Mouse (Mus musculus) hindbrain, embryonic 14.5 days (tissue): ENCODE measurements around the gene Cdkal1. TPM values are rescaled to one million over a fixed set of nuclear protein-coding genes. Genes with fewer than 3 reads are reported as not detected.

Experiments used
- ATAC-seq: fragments of 200-750 bp; cut with Nextera tagmentation; 2 replicates; pipeline ENCODE4 v1.8.0; 2017; ENCODE audit warnings: moderate number of reproducible peaks, mild to moderate bottlenecking, moderate TSS enrichment, moderate library complexity; ENCODE audit not compliant: low FRiP score
- DNase-seq: peaks from one replicate; pipeline ENCODE4 v3.0.0-alpha.2; 2015; ENCODE audit warnings: low spot score
- H3K27ac ChIP-seq: fragments of 300-500 bp; sonication (generic); 2 replicates; pipeline ENCODE4 v1.5.1; 2014; ENCODE audit warnings: mild to moderate bottlenecking, moderate library complexity
- H3K27me3 ChIP-seq: fragments of 300-500 bp; sonication (generic); 2 replicates; pipeline ENCODE4 v1.6.1; 2014; ENCODE audit warnings: mild to moderate bottlenecking, low read length, mixed read lengths; ENCODE audit not compliant: control insufficient read depth, insufficient read depth
- H3K36me3 ChIP-seq: fragments of 300-500 bp; sonication (generic); replicated peaks from 2 replicates; pipeline ENCODE4 v1.6.1; 2014; ENCODE audit not compliant: control insufficient read depth, insufficient read depth
- H3K4me1 ChIP-seq: fragments of 300-500 bp; sonication (generic); replicated peaks from 2 replicates; pipeline ENCODE4 v1.6.1; 2014; ENCODE audit warnings: antibody characterized with exemption, low read length, mixed read lengths; ENCODE audit not compliant: control insufficient read depth, insufficient read depth
- H3K4me2 ChIP-seq: fragments of 300-500 bp; sonication (generic); replicated peaks from 2 replicates; pipeline ENCODE4 v1.6.1; 2014; ENCODE audit warnings: mild to moderate bottlenecking, moderate library complexity
- H3K4me3 ChIP-seq: fragments of 300-500 bp; sonication (generic); replicated peaks from 2 replicates; pipeline ENCODE4 v1.5.1; 2014; ENCODE audit warnings: mild to moderate bottlenecking, low read length
- H3K9ac ChIP-seq: fragments of 300-500 bp; sonication (generic); 2 replicates; pipeline ENCODE4 v1.6.1; 2014
- H3K9me3 ChIP-seq: fragments of 300-500 bp; sonication (generic); 2 replicates; pipeline ENCODE4 v1.6.1; 2016; ENCODE audit warnings: low read length; ENCODE audit not compliant: control insufficient read depth
- WGBS: fragments of 180-500 bp; shearing (Covaris S2); extraction: QIAGEN DNeasy Blood & Tissue Kit; methylation state at CpG from one replicate; pipeline ENCODE4 v1.1.7; 2014; 5-methylcytosine and 5-hydroxymethylcytosine counted together
- polyA plus RNA-seq: library from polyadenylated mRNA; unstranded; fragments of >200 nt; fragmentation: Nextera tagmentation; extraction: Ambion mirVana; gene quantifications from 2 replicates; pipeline ENCODE4 v1.2.1, GENCODE M21; 2014

Gene Cdkal1
- polyA plus RNA-seq, 1 experiment from 2014 or later: 19.4 TPM

DNA sequence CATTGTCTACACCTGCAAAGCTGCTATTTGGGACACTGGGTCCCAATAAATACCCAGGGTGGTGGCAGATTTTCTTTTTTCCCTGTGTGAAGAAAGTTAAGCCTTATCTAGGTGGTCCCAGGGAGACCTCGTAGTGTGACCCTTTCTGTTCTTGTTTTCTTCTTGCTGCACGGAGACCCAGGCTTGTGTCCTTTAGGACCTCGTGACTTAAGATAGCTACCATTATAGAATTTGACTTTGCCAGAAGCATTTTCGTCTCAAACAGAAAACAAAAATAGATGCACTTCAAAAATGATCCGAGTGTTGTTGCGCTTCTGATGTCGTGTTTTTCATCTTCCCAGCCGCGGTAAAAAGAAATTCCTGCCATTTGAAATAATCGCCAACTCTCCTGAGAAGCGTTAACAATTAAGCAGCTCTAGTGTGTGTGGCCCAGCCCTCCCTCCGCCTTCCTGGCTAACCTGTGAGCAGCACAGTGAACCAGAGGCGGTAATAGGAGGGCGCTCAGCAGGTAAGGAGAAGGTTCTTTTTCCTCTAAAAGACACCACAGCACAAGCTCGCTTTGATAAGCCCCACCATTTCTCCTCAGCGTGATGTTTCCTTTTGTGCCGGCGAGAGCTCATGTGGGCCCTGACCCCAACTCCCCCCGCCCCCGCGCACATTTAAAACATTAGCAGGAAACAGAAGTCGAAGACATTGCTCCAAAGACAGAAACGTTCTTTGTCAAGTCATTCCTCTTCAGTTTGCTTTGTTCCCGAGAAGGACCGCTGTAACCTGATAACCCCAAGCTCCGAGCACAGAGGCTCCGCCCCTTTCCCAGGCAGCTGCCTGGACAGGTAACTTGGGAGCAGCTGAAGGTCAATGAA is 645.1 kb downstream of the Cdkal1 start:
- Histone ChIP-seq H3K4me2 (peak overlapping the region; percentile 75), H3K4me1 (peaks cover 13% of the 10 kb centered on the region; the same call in 1 of the 2 replicates), H3K9me3 (no peaks in the 10 kb centered on the region; the same call in 1 of the 2 replicates), H3K4me3 (peak overlapping the region; percentile 35), H3K27me3 (no peaks in the 10 kb centered on the region), H3K27ac (peak overlapping the region; percentile 63), H3K36me3 (no peaks in the 10 kb centered on the region), H3K9ac (peak overlapping the region; percentile 62)
- 2% methylated on average over 27 of the region's 27 CpGs for WGBS
- ATAC-seq: peak; percentile 71; the same call in 1 of the 2 replicates
- peak; percentile 44 for DNase-seq

DNA sequence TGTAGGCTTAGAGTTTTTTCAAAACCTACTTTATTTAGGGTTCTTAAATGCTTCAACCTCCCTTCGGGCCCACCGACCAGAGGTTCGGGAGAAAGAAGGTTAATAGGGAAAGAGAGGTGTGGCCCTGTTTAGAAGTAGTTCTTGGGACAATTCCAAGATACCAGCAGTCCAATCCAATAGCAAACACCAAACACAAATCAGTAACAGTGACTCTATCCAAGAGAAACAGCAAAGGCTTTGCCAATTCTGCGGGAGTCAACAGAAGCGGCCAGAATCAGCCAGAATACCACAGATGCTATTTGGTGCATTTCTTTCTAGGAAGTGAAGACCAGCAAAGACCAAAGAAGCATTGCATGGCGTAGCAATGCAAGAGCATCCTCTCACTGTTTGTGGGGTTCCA is 646.7 kb downstream of the Cdkal1 start:
- no peak overlapping the region for H3K9ac ChIP-seq
- no peak for ATAC-seq
- peaks cover 13% of the 10 kb centered on the region; the same call in 1 of the 2 replicates for H3K4me1 ChIP-seq
- H3K9me3 ChIP-seq: no peaks in the 10 kb centered on the region; the same call in 1 of the 2 replicates
- WGBS: 96% methylated on average over 6 of the region's 6 CpGs
- no peak overlapping the region for H3K4me3 ChIP-seq
- H3K27ac ChIP-seq: no peak overlapping the region
- no peaks in the 10 kb centered on the region for H3K27me3 ChIP-seq
- no peaks in the 10 kb centered on the region for H3K36me3 ChIP-seq
- no peak for DNase-seq
- no peak overlapping the region for H3K4me2 ChIP-seq

- Histone ChIP-seq H3K4me3 (no peak overlapping the region), H3K9ac (no peak overlapping the region), H3K27me3 (no peaks in the 10 kb centered on the region), H3K9me3 (no peaks in the 10 kb centered on the region; the same call in 1 of the 2 replicates), H3K4me2 (no peak overlapping the region), H3K36me3 (no peaks in the 10 kb centered on the region), H3K4me1 (no peaks in the 10 kb centered on the region), H3K27ac (no peak overlapping the region)
- WGBS: 78% methylated on average over 5 of the region's 5 CpGs
- DNase-seq: no peak
- ATAC-seq: no peak
Observed at GRCm38 (mm10) chr13:29203856-29204255, 651.6 kb downstream of the Cdkal1 start.

- Histone ChIP-seq H3K9ac (no peak overlapping the region), H3K4me1 (no peaks in the 10 kb centered on the region), H3K27me3 (no peaks in the 10 kb centered on the region), H3K4me2 (no peak overlapping the region), H3K27ac (no peak overlapping the region), H3K9me3 (no peaks in the 10 kb centered on the region; the same call in 1 of the 2 replicates), H3K36me3 (no peaks in the 10 kb centered on the region), H3K4me3 (no peak overlapping the region)
- no peak for DNase-seq
- ATAC-seq: no peak
- 90% methylated on average over 5 of the region's 5 CpGs for WGBS
Observed at GRCm38 (mm10) chr13:29203426-29203825, 652.0 kb downstream of the Cdkal1 start.

DNA sequence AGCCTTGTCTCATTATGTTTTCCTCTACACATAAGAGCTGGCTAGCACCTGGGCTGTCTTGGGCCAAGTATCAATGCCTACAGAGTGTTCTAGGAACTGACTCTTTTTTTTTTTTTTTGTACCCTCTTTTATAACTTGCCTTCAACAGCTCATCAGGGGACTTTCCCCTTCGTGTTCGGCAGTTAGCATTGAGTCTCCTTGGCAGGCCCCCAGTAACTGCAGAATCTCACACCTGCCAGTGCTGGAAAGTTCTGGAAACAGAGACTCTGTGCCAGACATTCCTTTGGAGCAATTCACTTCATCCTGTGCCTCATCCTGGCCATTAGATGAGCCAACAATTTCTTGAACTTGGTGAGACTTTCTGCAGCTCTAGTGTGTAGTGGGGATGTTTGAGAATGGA is 652.9 kb downstream of the Cdkal1 start:
- ATAC-seq (no peak), DNase-seq (no peak)
- H3K27ac ChIP-seq: no peak overlapping the region
- no peak overlapping the region for H3K4me3 ChIP-seq
- no peaks in the 10 kb centered on the region for H3K36me3 ChIP-seq
- H3K27me3 ChIP-seq: no peaks in the 10 kb centered on the region
- no peaks in the 10 kb centered on the region for H3K9me3 ChIP-seq
- H3K9ac ChIP-seq: no peak overlapping the region
- WGBS: 56% methylated on average over 2 of the region's 2 CpGs
- no peaks in the 10 kb centered on the region for H3K4me1 ChIP-seq
- no peak overlapping the region for H3K4me2 ChIP-seq

DNA sequence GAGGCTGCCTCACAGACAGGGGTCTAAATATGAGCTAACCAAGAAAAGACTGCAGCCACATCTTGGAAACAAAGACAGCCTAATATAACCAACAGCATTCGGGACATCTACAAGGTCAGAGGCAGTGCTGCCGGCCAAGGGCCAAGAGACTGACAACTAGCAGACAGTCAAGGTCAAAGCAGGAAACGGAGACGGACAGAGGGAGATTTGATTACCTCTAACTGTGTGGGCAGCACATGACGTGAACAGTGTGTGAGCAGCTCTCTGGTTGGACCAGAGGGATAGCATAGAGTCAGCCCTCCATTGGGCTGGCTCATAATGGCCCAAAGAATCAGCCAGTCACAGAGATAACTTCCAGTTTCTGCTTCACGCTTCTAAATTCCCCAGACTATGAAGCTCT is 655.8 kb downstream of the Cdkal1 start:
- H3K4me1 ChIP-seq: peaks cover 24% of the 10 kb centered on the region
- no peak overlapping the region for H3K4me3 ChIP-seq
- H3K9ac ChIP-seq: no peak overlapping the region
- DNase-seq (no peak), ATAC-seq (no peak)
- no peaks in the 10 kb centered on the region for H3K36me3 ChIP-seq
- H3K27me3 ChIP-seq: no peaks in the 10 kb centered on the region
- 52% methylated on average over 6 of the region's 6 CpGs for WGBS
- H3K9me3 ChIP-seq: no peaks in the 10 kb centered on the region
- no peak overlapping the region for H3K27ac ChIP-seq
- no peak overlapping the region for H3K4me2 ChIP-seq

DNA sequence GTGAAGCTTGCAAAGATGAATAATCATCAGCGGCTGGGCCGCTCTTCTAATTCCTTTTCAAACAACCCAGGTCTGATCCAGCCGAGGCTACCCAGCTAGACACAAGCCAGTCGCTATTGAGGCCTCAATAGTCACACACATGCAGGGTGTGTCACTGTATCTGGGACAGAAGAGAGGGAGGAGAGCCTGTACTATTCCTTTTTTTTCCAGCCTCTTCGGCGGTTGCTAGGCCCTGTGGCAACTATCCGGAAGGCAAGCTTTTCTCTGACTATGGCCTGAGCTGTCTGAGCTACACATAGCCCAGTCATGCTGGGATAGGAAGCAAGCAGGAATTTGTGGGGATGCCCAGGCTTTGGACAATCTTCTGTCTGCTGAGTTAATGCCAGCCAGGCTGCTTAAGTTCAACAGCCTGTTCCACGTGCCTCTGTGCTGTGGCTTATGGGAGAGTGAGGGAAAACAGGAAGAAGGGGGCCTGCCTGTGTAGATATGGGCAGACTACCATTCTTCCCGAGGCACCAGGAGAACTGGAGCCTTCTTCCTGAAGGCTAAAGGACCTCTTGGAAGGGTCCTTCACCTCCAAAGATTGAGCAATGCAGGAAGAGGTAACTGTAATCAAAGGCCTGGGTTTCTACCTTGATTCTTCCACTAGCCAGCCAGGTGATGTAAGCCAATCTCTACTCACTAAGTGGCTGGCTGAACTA is 658.5 kb downstream of the Cdkal1 start:
- no peaks in the 10 kb centered on the region for H3K9me3 ChIP-seq
- no peak overlapping the region for H3K4me2 ChIP-seq
- H3K4me1 ChIP-seq: peaks cover 26% of the 10 kb centered on the region
- 0 out of 2 replicates have a peak overlapping the region, but pooled peaks have one; percentile 35 for H3K27ac ChIP-seq
- WGBS: 31% methylated on average over 9 of the region's 9 CpGs
- no peak for DNase-seq
- no peaks in the 10 kb centered on the region for H3K27me3 ChIP-seq
- no peak overlapping the region for H3K4me3 ChIP-seq
- ATAC-seq: peak; percentile 57; the same call in 1 of the 2 replicates
- H3K9ac ChIP-seq: no peak overlapping the region
- H3K36me3 ChIP-seq: no peaks in the 10 kb centered on the region

DNA sequence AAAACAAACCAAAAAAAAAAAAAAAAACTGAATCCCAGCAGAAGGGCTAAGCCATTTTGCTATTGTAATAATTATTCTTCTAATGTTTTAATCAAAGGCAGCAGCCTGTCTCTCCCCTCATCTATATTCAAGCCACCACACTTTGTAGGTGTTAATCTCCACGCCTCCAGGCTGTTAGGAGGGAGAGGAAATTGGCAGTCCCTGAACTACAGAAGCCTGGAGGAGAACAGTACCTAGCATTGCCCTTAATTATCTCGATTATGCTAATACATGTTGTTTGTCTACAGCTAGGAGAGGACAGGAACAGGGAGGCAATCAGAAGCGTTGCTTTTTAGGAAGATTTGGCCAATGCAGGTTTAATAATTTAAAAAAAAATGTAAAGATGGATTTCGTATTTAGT is 659.8 kb downstream of the Cdkal1 start:
- peak; percentile 40 for DNase-seq
- 44% methylated on average over 4 of the region's 4 CpGs for WGBS
- H3K27me3 ChIP-seq: no peaks in the 10 kb centered on the region

GRCm38 (mm10) chr13:29194946-29195345 is 660.5 kb downstream of the Cdkal1 start:
- ATAC-seq (no peak), DNase-seq (no peak)
- Histone ChIP-seq H3K27me3 (no peaks in the 10 kb centered on the region), H3K4me2 (no peak overlapping the region), H3K36me3 (no peaks in the 10 kb centered on the region), H3K4me3 (no peak overlapping the region), H3K9ac (no peak overlapping the region), H3K27ac (peak overlapping the region; percentile 73), H3K4me1 (peaks cover 26% of the 10 kb centered on the region), H3K9me3 (no peaks in the 10 kb centered on the region)
- 50% methylated on average over 4 of the region's 4 CpGs for WGBS

More for the DNA sequence above, 659.8 kb downstream of the Cdkal1 start:
- Histone ChIP-seq H3K4me3 (no peak overlapping the region), H3K4me1 (peaks cover 26% of the 10 kb centered on the region), H3K9me3 (no peaks in the 10 kb centered on the region), H3K4me2 (no peak overlapping the region), H3K9ac (no peak overlapping the region), H3K36me3 (no peaks in the 10 kb centered on the region), H3K27ac (peak overlapping the region; percentile 70)
- peak; percentile 61 for ATAC-seq
